Mouse (Mus musculus) G1E (cell line): ENCODE results near the gene Ttll10. TPM values are rescaled to one million over a fixed set of nuclear protein-coding genes. Genes with fewer than 3 reads are reported as not detected.
A peak's percentile ranks its signal among the peaks of the same experiment; 100 is the strongest.

Experiments
- ATAC-seq: 2 replicates; pipeline ENCODE4 v1.8.0; 2016; ENCODE audit warnings: mild to moderate bottlenecking; ENCODE audit not compliant: insufficient number of reproducible peaks, poor library complexity, low FRiP score, severe bottlenecking; ENCODE audit errors: extremely low read depth
- DNase-seq: peaks from one replicate; pipeline ENCODE4 v3.0.0; 2012; ENCODE audit warnings: low spot score
- H3K27me3 ChIP-seq: 2 replicates; pipeline ENCODE4 v1.6.1; 2012; ENCODE audit warnings: mild to moderate bottlenecking, low read length, inconsistent platforms; ENCODE audit not compliant: insufficient read depth
- H3K36me3 ChIP-seq: replicated peaks from 2 replicates; pipeline ENCODE3; 2012; ENCODE audit warnings: mild to moderate bottlenecking, inconsistent platforms
- H3K4me1 ChIP-seq: 2 replicates; pipeline ENCODE4 v1.6.1; 2012; ENCODE audit warnings: low read depth, low read length, inconsistent platforms, mixed read lengths; ENCODE audit not compliant: insufficient read depth
- H3K4me3 ChIP-seq: 2 replicates; pipeline ENCODE4 v1.5.1; 2012; ENCODE audit warnings: low read depth, mild to moderate bottlenecking, inconsistent platforms, low read length, moderate library complexity, mixed read lengths
- H3K9me3 ChIP-seq: replicated peaks from 2 replicates; pipeline ENCODE4 v1.6.1; 2012; ENCODE audit warnings: inconsistent platforms
- CTCF ChIP-seq: IDR thresholded peaks from 2 replicates; pipeline ENCODE4 v1.5.1; 2012; ENCODE audit warnings: low read depth, low read length, inconsistent platforms, mixed read lengths
- GATA1 ChIP-seq: IDR thresholded peaks from 2 replicates; pipeline ENCODE4 v1.6.1; 2012; ENCODE audit warnings: borderline replicate concordance, low read length, inconsistent platforms, mixed read lengths
- GATA2 ChIP-seq: IDR thresholded peaks from 2 replicates; pipeline ENCODE4 v1.6.1; 2012; ENCODE audit warnings: low read depth, low read length, inconsistent platforms, borderline replicate concordance
- POLR2AphosphoS5 ChIP-seq: IDR thresholded peaks from 2 replicates; pipeline ENCODE4 v1.6.1; 2012; ENCODE audit warnings: low read depth, low read length, inconsistent platforms; ENCODE audit not compliant: insufficient replicate concordance
- TAL1 ChIP-seq: conservative IDR thresholded peaks from 2 replicates; pipeline ENCODE4 v1.6.1; 2012; ENCODE audit warnings: low read depth, low read length, inconsistent platforms, mixed read lengths
- polyA plus RNA-seq: library from polyadenylated mRNA; stranded (reverse); fragments of >175 nt; gene quantifications from 2 replicates; pipeline ENCODE4 v1.2.3, GENCODE M21; 2012
- total RNA-seq, 2 experiments: library from RNA; stranded (forward) in 1 of 2; stranded (reverse) in 1 of 2; fragments of 200-1000 nt in 1 of 2; fragments of >200 nt in 1 of 2; fragmentation: Nextera tagmentation in 1 of 2; gene quantifications; 2 replicates each; pipeline ENCODE4 v1.2.3; 2014 to 2017

The Ttll10 gene
- total and polyA plus RNA-seq, 3 experiments: 1.5 TPM; not detected in 2

GRCm38 (mm10) chr4:156008369-156008768 is 50.8 kb downstream of the Ttll10 start:
- DNase-seq (no peak), ATAC-seq (no peak)
- peaks cover 94% of the 10 kb centered on the region for H3K36me3 ChIP-seq
- H3K4me1 ChIP-seq: peaks cover 4% of the 10 kb centered on the region; the same call in 1 of the 2 replicates
- no peaks in the 10 kb centered on the region for H3K27me3 ChIP-seq
- H3K9me3 ChIP-seq: no peaks in the 10 kb centered on the region
- no peak overlapping the region for H3K4me3 ChIP-seq
- no peak for TF ChIP-seq CTCF
- no peak for TF ChIP-seq TAL1
- no peak for TF ChIP-seq POLR2AphosphoS5
- TF ChIP-seq GATA1: no peak
- TF ChIP-seq GATA2: no peak

- Histone ChIP-seq H3K27me3 (no peaks in the 10 kb centered on the region), H3K4me1 (no peaks in the 10 kb centered on the region), H3K9me3 (no peaks in the 10 kb centered on the region), H3K36me3 (peaks cover 93% of the 10 kb centered on the region), H3K4me3 (no peak overlapping the region)
- TF ChIP-seq CTCF: no peak
- TF ChIP-seq TAL1: no peak
- no peak for TF ChIP-seq POLR2AphosphoS5
- no peak for TF ChIP-seq GATA2
- TF ChIP-seq GATA1: no peak
- DNase-seq (no peak), ATAC-seq (no peak)
These were observed 55.1 kb downstream of the Ttll10 start for GRCm38 (mm10) chr4:156004109-156004508.

- no peaks in the 10 kb centered on the region for H3K27me3 ChIP-seq
- DNase-seq (no peak), ATAC-seq (no peak)
- peaks cover 65% of the 10 kb centered on the region for H3K36me3 ChIP-seq
- peak overlapping the region; percentile 92 for H3K4me3 ChIP-seq
- no peak for TF ChIP-seq POLR2AphosphoS5
- no peak for TF ChIP-seq GATA1
- no peak for TF ChIP-seq CTCF
- no peak for TF ChIP-seq TAL1
- H3K4me1 ChIP-seq: peaks cover 51% of the 10 kb centered on the region
- no peaks in the 10 kb centered on the region for H3K9me3 ChIP-seq
These were observed 65.6 kb downstream of the Ttll10 start for GRCm38 (mm10) chr4:155993606-155994005.

- Histone ChIP-seq H3K27me3 (no peaks in the 10 kb centered on the region), H3K4me1 (peaks cover 56% of the 10 kb centered on the region), H3K4me3 (peak overlapping the region; percentile 92), H3K36me3 (peaks cover 61% of the 10 kb centered on the region), H3K9me3 (no peaks in the 10 kb centered on the region)
- peak; percentile 66 for ATAC-seq
- DNase-seq: peak; percentile 77
- TF ChIP-seq GATA1: no peak
- TF ChIP-seq CTCF: no peak
- no peak for TF ChIP-seq POLR2AphosphoS5
These were observed 66.2 kb downstream of the Ttll10 start for GRCm38 (mm10) chr4:155992906-155993547.

GRCm38 (mm10) chr4:155992241-155992905 is 66.8 kb downstream of the Ttll10 start, which contains the start of the genes B3galt6 and Sdf4:
Gene B3galt6 (minus strand): TSS chr4:155992649.
Gene Sdf4 (plus strand): TSS chr4:155992872.
- H3K4me1 ChIP-seq: peaks cover 58% of the 10 kb centered on the region
- ATAC-seq (peak; percentile 72), DNase-seq (peak; percentile 71)
- TF ChIP-seq CTCF (peak; percentile 30; the same call in 1 of the 2 replicates), POLR2AphosphoS5 (no peak), GATA1 (no peak), TAL1 (no peak), GATA2 (no peak)
- peaks cover 55% of the 10 kb centered on the region for H3K36me3 ChIP-seq
- H3K27me3 ChIP-seq: no peaks in the 10 kb centered on the region
- H3K4me3 ChIP-seq: peak within 1 kb of the TSS; percentile 92
- no peaks in the 10 kb centered on the region for H3K9me3 ChIP-seq

GRCm38 (mm10) chr4:155991908-155992230 is 67.3 kb downstream of the Ttll10 start:
- no peak for TF ChIP-seq CTCF
- no peak for TF ChIP-seq TAL1
- no peak for TF ChIP-seq GATA1
- no peak for TF ChIP-seq POLR2AphosphoS5
- TF ChIP-seq GATA2: no peak
- Histone ChIP-seq H3K27me3 (no peaks in the 10 kb centered on the region), H3K4me1 (peaks cover 58% of the 10 kb centered on the region), H3K36me3 (peaks cover 50% of the 10 kb centered on the region), H3K4me3 (peak overlapping the region; percentile 91), H3K9me3 (no peaks in the 10 kb centered on the region)
- ATAC-seq (no peak), DNase-seq (no peak)
